Mouse (Mus musculus) spleen, adult 2 months (tissue): ENCODE results near the gene Fcho1.

Experiments used
- CTCF ChIP-seq: fragments of 200-500 bp; IDR thresholded peaks from 2 replicates; pipeline ENCODE4 v1.5.1; 2011; ENCODE audit warnings: mild to moderate bottlenecking, inconsistent platforms; ENCODE audit not compliant: insufficient read depth, insufficient read length, insufficient replicate concordance; ENCODE audit errors: extremely low read depth
- POLR2A ChIP-seq: fragments of 200-500 bp; IDR thresholded peaks from 2 replicates; pipeline ENCODE4 v1.6.1; 2011; ENCODE audit warnings: low read depth, low read length, inconsistent platforms

GRCm38 (mm10) chr8:71659751-71660150 is 65.8 kb downstream of the Fcho1 start:
- TF ChIP-seq CTCF (no peak), POLR2A (no peak)
